Mouse (Mus musculus) spleen, adult 2 months (tissue): ENCODE data around the gene Epha8.

Experiments
- CTCF ChIP-seq: fragments of 200-500 bp; IDR thresholded peaks from 2 replicates; pipeline ENCODE4 v1.5.1; 2011; ENCODE audit warnings: mild to moderate bottlenecking, inconsistent platforms; ENCODE audit not compliant: insufficient read depth, insufficient read length, insufficient replicate concordance; ENCODE audit errors: extremely low read depth
- POLR2A ChIP-seq: fragments of 200-500 bp; IDR thresholded peaks from 2 replicates; pipeline ENCODE4 v1.6.1; 2011; ENCODE audit warnings: low read depth, low read length, inconsistent platforms

DNA sequence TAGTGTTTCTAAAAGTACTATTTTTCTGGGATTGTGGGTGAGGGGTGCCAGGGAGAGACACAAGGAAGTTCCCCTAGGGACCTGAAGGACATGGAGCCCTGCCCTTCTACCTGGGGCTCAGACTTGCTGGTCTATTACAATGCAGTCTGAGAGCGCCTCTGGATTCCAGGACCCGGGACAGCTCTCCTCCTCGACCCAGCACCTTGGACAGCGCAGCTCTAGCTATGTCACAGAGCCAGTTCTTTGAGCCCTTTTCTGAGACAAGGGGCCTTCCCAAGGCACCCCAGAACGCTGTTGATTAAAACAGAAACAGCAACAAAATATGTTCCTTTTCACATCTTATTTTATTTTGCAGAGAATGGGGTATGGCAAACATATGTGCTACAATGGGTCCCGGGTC is 32.1 kb downstream of the Epha8 start:
- TF ChIP-seq POLR2A = no peak
- no peak for TF ChIP-seq CTCF
